Mouse (Mus musculus): ENCODE results near the gene Taf6l.

DNA sequence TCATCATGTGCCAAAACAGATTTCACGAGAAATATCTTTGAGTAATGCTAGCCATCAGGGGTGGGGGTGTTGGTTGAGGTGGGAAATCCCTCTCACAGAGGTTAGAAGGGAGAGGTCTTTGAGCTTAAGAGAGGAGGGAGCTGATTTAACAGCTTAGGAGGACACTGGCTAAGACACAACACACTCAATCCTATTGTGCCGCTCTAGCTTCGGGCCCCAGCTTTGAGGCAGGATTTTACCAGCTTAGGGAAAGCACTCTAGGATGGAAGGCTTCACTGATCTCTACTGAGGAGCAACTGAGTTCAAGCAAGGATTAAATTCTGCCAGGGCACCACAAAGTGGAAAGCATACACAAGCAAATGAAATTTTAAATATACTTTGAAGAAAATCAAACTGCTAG, 30.8 kb upstream of the Taf6l start:
- TF ChIP-seq CTCF (IDR thresholded peaks at IDR 0.05; ENCODE audit: low read depth, low read length): no peak
- TF ChIP-seq GATA1 (IDR thresholded peaks at IDR 0.05; ENCODE audit: borderline replicate concordance, low read length): no peak
- TF ChIP-seq POLR2AphosphoS5 (IDR thresholded peaks at IDR 0.05; ENCODE audit: insufficient replicate concordance, low read depth, low read length): no peak
- no peak for TF ChIP-seq GATA2 (IDR thresholded peaks at IDR 0.05; ENCODE audit: borderline replicate concordance, low read depth, low read length)
- no peak for TF ChIP-seq TAL1 (conservative IDR thresholded peaks at IDR 0.05; ENCODE audit: low read depth, low read length)

All from G1E (cell line).